Mouse (Mus musculus) embryonic facial prominence, embryonic 13.5 days (tissue): ENCODE results near the gene Rsl1. TPM values are rescaled to one million over a fixed set of nuclear protein-coding genes. Genes with fewer than 3 reads are reported as not detected.

ENCODE experiments used
- polyA plus RNA-seq: library from polyadenylated mRNA; unstranded; fragments of >200 nt; fragmentation: Nextera tagmentation; extraction: Ambion mirVana; gene quantifications from 2 replicates; pipeline ENCODE4 v1.2.1, GENCODE M21; 2015

Rsl1 gene
- polyA plus RNA-seq, 1 experiment from 2014 or later = 8.0 TPM

Other genes starting within 250 kb of the Rsl1 start
- 4.5 and 5.5 TPM in 2 replicates for gene Zfp712, start 112.0 kb upstream of the Rsl1 start, polyA plus RNA-seq
- gene Zfp708, start 75.2 kb upstream of the Rsl1 start, polyA plus RNA-seq = 8.5 and 9.2 TPM in 2 replicates
- gene Gm28557, start 64.6 kb upstream of the Rsl1 start, polyA plus RNA-seq = 2.3 and 3.3 TPM in 2 replicates
- gene Rslcan18, start 56.9 kb upstream of the Rsl1 start, polyA plus RNA-seq = 0.13 and 0.25 TPM in 2 replicates
- gene Zfp759, start 51.5 kb upstream of the Rsl1 start, polyA plus RNA-seq = 2.2 and 2.7 TPM in 2 replicates
- gene Zfp455, start 21.3 kb downstream of the Rsl1 start, polyA plus RNA-seq = 3.2 and 3.5 TPM in 2 replicates
- gene Zfp458, start 105.3 kb downstream of the Rsl1 start, polyA plus RNA-seq = 1.9 and 2.1 TPM in 2 replicates
- gene Zfp457, start 133.3 kb downstream of the Rsl1 start, polyA plus RNA-seq = 0.41 and 1.1 TPM in 2 replicates
- 1.7 and 2.5 TPM in 2 replicates for gene Zfp595, start 159.4 kb downstream of the Rsl1 start, polyA plus RNA-seq
- gene Gm28044, start 187.4 kb downstream of the Rsl1 start, polyA plus RNA-seq = not detected in 2 replicates
- 1.0 TPM in 2 replicates for gene Zfp953, start 187.4 kb downstream of the Rsl1 start, polyA plus RNA-seq
- 0.39 TPM in 1 of 2 replicates, not detected in the other for gene Gm28041, start 202.6 kb downstream of the Rsl1 start, polyA plus RNA-seq
- 1.3 and 1.6 TPM in 2 replicates for gene Zfp456, start 202.6 kb downstream of the Rsl1 start, polyA plus RNA-seq
- 7.0 and 7.8 TPM in 2 replicates for gene Zfp429, start 226.6 kb downstream of the Rsl1 start, polyA plus RNA-seq
- 1.2 and 1.6 TPM in 2 replicates for gene Zfp459, start 248.2 kb downstream of the Rsl1 start, polyA plus RNA-seq